Mouse (Mus musculus): ENCODE data around the gene Gm16434. TPM values are rescaled to one million over a fixed set of nuclear protein-coding genes. Genes with fewer than 3 reads are reported as not detected.
"Not testable (repeated sequence)": the region's sequence is repeated elsewhere in the genome, so short reads cannot be mapped to it uniquely, and the experiment has no call there.

The Gm16434 gene
- polyA plus RNA-seq (2014; fragmentation: Nextera tagmentation; extraction: Ambion mirVana), result not detected in 2 replicates

DNA sequence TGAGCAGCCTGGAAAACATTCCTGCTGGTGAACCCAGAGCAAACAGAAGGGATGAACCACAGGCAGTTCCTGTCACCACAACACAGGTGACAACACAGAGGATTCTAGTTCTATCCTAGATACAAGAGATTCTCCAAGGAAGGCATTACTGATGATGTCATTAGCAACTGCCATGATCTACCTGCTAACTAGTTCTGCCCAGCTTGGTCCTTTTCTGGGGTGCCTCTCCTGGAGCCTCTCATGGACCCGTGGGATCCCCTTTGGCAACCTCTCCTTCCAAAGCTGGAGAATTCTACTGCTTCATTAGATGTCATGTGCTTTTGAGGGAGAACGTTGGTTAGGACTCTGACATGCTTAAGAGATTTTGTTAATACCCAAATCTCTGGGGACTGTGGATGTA, at the start of gene Gm16434:
TSS of gene Gm16434 (minus strand) at position 101 of the 400 bp plus-strand sequence.
- not testable (repeated sequence) for ATAC-seq (replicated peaks; ENCODE audit: low FRiP score); H3K9ac ChIP-seq (ENCODE audit: low read length); H3K4me1 ChIP-seq (replicated peaks; ENCODE audit: control insufficient read depth, insufficient read depth, low read length); DNase-seq (ENCODE audit: low spot score); H3K9me3 ChIP-seq (ENCODE audit: control insufficient read depth, low read length); H3K27me3 ChIP-seq (ENCODE audit: control insufficient read depth, insufficient read depth, low read length); H3K4me2 ChIP-seq (ENCODE audit: low read depth, low read length, severe bottlenecking); H3K27ac ChIP-seq (ENCODE audit: low read depth, low read length); H3K4me3 ChIP-seq (ENCODE audit: low read depth, low read length); H3K36me3 ChIP-seq (ENCODE audit: control insufficient read depth, insufficient read depth, low read length)
- no CpG with 5 or more reads among the region's 2 CpGs for WGBS

DNA sequence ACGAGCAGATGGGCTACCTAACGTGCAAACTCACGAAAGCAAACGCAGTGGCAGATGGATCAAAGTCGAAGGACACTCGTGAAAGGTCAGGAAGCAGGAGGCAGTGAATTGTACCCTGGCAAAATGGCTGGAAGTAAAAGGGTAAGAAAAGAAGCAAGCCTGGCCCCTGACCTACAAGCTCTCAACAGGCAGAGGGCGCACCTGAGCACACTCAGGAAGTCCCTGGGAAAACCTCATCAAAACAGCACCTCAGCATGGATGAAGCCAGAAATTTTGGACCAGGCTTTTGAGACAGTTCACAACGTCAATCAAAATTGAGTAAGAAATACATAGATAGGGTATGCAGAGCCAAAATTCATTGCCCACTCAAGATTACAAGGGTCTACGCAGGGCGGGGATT, 49.2 kb upstream of the Gm16434 start:
- ATAC-seq (replicated peaks; ENCODE audit: low FRiP score); H3K4me1 ChIP-seq (replicated peaks; ENCODE audit: control insufficient read depth, insufficient read depth, low read length); H3K9me3 ChIP-seq (ENCODE audit: control insufficient read depth, low read length); H3K4me3 ChIP-seq (ENCODE audit: low read depth, low read length); H3K9ac ChIP-seq (ENCODE audit: low read length); H3K27ac ChIP-seq (ENCODE audit: low read depth, low read length); H3K27me3 ChIP-seq (ENCODE audit: control insufficient read depth, insufficient read depth, low read length); H3K4me2 ChIP-seq (ENCODE audit: low read depth, low read length, severe bottlenecking); H3K36me3 ChIP-seq (ENCODE audit: control insufficient read depth, insufficient read depth, low read length): not testable (repeated sequence)
- DNase-seq (ENCODE audit: low spot score), result peak; percentile 57
- 5% methylated on average over 7 of the region's 10 CpGs for WGBS

DNA sequence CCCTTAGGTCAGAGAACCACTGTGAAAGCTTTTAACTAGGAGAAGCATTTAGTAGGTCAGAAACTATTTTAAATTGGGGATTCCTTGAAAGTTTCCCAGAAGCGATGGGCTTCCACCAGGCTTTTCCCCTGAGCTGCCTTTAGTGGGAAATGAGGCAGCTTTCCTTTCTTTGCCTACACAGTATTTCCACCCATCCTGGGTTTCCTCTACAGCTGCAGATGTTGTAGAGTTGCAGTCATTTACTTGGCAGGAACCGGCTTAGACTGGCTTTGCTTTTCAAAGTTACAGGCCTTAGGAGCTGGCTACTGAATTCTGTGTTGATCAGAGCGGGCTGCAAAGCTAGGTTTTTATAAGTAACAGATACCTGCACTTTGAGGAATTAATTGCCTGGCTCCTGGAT, 5.7 kb upstream of the Gm16434 start:
- not testable (repeated sequence) for DNase-seq (ENCODE audit: low spot score); H3K36me3 ChIP-seq (ENCODE audit: control insufficient read depth, insufficient read depth, low read length); H3K27ac ChIP-seq (ENCODE audit: low read depth, low read length); H3K9me3 ChIP-seq (ENCODE audit: control insufficient read depth, low read length); H3K4me2 ChIP-seq (ENCODE audit: low read depth, low read length, severe bottlenecking); H3K4me3 ChIP-seq (ENCODE audit: low read depth, low read length); H3K27me3 ChIP-seq (ENCODE audit: control insufficient read depth, insufficient read depth, low read length); ATAC-seq (replicated peaks; ENCODE audit: low FRiP score); H3K9ac ChIP-seq (ENCODE audit: low read length); H3K4me1 ChIP-seq (replicated peaks; ENCODE audit: control insufficient read depth, insufficient read depth, low read length)
- WGBS, result 90% methylated on average over 2 of the region's 3 CpGs

DNA sequence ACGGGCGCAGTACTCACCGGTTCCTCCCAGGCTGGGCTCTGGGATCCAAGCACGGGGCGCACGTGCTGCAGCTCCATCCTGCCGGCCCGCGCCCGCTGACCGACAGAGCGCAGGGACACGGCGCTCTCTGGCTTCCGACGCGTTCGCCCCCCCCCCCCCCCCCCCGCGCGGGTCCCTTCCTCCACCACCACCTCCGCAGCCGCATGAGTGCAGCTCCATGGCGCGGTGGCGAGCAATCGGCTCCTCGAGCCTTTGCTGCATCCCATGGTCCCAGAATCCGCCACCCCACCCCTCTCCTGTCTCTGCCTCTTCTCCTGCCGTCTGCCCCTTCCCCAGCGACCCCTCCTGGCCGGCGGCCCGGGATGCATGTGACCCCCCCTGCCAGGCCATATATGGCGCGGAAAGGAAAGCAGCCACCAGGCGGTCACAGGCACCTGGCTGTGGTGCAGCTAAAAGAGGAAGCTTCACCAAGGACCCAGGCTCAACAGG, 19.8 kb downstream of the Gm16434 start, which contains the start of gene Gm3512:
TSS of gene Gm3512 (minus strand) at position 51 of the 489 bp plus-strand sequence.
- ATAC-seq (replicated peaks; ENCODE audit: low FRiP score), result 0 out of 2 replicates have a peak, but pooled peaks have one; percentile 61
- H3K4me1 ChIP-seq (replicated peaks; ENCODE audit: control insufficient read depth, insufficient read depth, low read length); H3K4me3 ChIP-seq (ENCODE audit: low read depth, low read length); H3K4me2 ChIP-seq (ENCODE audit: low read depth, low read length, severe bottlenecking); H3K9me3 ChIP-seq (ENCODE audit: control insufficient read depth, low read length); H3K9ac ChIP-seq (ENCODE audit: low read length); H3K36me3 ChIP-seq (ENCODE audit: control insufficient read depth, insufficient read depth, low read length); DNase-seq (ENCODE audit: low spot score); H3K27me3 ChIP-seq (ENCODE audit: control insufficient read depth, insufficient read depth, low read length); H3K27ac ChIP-seq (ENCODE audit: low read depth, low read length): not testable (repeated sequence)
- no CpG with 5 or more reads among the region's 37 CpGs for WGBS

Other genes with a start within 250 kb of the Gm16434 start
- not detected in 2 replicates for gene Gm6356, start 220.7 kb downstream of the Gm16434 start, polyA plus RNA-seq (2014; fragmentation: Nextera tagmentation; extraction: Ambion mirVana)
- 0.88 and 1.4 TPM in 2 replicates for gene Gm10406, start 167.1 kb downstream of the Gm16434 start, polyA plus RNA-seq (2014; fragmentation: Nextera tagmentation; extraction: Ambion mirVana)
- gene Gm3685, start 149.6 kb downstream of the Gm16434 start, polyA plus RNA-seq (2014; fragmentation: Nextera tagmentation; extraction: Ambion mirVana), result not detected in 2 replicates
- 2.7 and 3.3 TPM in 2 replicates for gene Gm3696, start 93.9 kb downstream of the Gm16434 start, polyA plus RNA-seq (2014; fragmentation: Nextera tagmentation; extraction: Ambion mirVana)
- gene Gm6676, start 69.1 kb downstream of the Gm16434 start, polyA plus RNA-seq (2014; fragmentation: Nextera tagmentation; extraction: Ambion mirVana), result not detected in 2 replicates
- 4.1 and 4.4 TPM in 2 replicates for gene Gm3512, start 20.0 kb downstream of the Gm16434 start, polyA plus RNA-seq (2014; fragmentation: Nextera tagmentation; extraction: Ambion mirVana)
- not detected in 2 replicates for gene Gm3727, start 70.2 kb upstream of the Gm16434 start, polyA plus RNA-seq (2014; fragmentation: Nextera tagmentation; extraction: Ambion mirVana)
- gene Gm3739, start 120.5 kb upstream of the Gm16434 start, polyA plus RNA-seq (2014; fragmentation: Nextera tagmentation; extraction: Ambion mirVana), result 1.4 and 1.8 TPM in 2 replicates
- not detected in 2 replicates for gene Gm5797, start 137.9 kb upstream of the Gm16434 start, polyA plus RNA-seq (2014; fragmentation: Nextera tagmentation; extraction: Ambion mirVana)
- gene Gm8374, start 170.6 kb upstream of the Gm16434 start, polyA plus RNA-seq (2014; fragmentation: Nextera tagmentation; extraction: Ambion mirVana), result not detected in 2 replicates

Data from forebrain, embryonic 11.5 days (tissue).